Mouse (Mus musculus) kidney, adult 18-20 months (tissue): ENCODE measurements around the gene Zzz3.

Experiments
- DNase-seq: peaks from one replicate; pipeline ENCODE4 v3.0.0; 2021

The Zzz3 gene

DNA sequence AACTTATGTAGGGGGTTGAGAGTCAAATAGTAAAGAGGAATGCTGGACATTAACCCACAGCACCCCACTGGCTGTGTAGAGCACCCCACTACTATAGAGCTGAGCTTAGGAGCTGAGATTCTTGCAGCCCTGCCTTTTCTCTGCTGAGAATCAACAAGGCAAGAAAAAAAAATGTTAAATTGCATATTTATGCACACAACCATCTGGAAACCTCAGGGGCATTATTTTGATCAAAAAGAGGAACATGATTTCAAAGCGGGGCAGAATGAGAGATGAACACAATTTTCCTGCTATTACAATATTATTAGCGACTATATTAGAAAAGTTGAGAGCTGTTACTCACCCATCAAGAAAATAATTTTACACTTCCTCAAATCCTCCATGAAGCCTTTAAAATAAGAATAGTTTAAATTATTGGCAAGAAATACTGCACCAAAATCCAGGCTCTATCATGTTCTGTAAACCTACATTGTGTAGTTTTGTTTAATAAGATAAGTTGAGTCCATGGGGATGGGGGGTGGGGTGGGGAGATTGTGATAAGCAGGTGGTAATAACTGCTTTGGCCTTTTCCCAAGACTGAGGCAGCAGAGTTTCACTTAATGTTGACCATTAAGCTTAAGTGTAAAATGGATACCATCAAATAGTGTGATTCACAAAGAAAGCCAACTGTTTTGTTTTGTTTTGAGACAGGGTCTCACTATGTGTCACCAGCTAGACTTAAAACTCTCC, 103.9 kb downstream of the Zzz3 start:
- DNase-seq = no peak

DNA sequence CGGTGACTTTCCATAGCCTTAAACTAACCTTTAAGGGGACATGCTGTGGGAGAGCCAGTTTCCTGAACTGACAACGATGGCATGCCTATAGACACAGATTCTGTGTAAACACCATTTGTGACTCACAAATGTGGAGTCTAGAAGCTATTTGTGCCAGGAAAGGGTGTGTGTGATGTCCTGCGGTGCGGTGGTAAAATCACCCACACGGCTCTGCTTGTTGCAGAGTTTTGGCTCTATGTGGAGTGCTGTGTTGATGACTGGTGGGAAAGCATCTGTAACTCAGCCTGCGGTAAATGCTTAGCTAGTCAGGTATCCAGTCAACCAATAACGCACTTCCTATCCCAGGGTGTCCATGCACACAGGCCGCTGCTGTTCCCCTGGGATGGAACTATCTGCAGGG, 112.6 kb downstream of the Zzz3 start:
- DNase-seq = no peak

DNA sequence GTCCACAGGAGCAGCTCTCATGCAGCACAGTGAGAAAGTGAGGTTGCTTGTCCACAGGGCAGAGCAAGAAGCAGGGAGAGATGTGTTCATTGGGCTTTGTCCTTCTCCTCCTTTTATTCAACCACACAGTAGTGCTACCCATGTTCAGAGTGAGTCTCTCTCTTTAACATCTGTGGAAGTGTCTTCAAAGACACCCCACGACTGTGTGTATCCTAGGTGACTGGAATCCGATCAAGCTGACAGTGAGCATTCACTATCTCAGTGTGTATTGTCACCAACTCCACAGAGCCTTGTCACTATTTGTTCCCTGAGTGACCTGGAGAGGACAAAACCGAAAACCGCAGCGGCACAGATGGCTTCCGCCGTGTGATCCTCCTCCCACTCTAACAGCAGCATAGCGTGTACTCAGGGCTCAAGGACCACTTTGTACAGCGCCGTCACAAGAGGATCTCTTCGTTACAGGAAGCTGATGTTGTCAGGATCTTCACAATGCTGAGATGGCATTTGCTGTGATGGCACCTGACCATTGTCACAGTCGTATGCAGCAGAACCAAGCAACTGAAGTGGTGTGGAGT, 113.2 kb downstream of the Zzz3 start:
- DNase-seq = no peak

DNA sequence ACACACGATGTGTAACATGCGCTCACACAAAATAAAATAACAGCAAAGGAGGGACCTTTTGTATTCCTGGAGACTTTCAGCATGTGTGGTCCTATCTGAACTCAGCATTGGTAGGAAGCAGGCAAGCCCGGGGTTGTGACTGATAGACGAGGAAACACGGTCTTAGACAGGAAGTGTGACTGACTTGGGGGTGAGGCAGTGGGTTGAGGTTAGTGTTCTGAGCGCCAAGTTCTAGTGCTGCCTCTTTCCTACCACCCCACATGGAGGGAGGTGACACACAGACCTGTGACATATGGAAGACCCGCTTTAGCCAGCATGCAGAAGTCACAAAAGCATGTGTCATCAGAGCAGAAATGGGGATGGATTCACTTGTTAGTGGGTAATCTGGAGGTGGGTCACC, 114.0 kb downstream of the Zzz3 start:
- no peak for DNase-seq
